Mouse (Mus musculus): Measurements from ENCODE around the gene Cd9.

DNA sequence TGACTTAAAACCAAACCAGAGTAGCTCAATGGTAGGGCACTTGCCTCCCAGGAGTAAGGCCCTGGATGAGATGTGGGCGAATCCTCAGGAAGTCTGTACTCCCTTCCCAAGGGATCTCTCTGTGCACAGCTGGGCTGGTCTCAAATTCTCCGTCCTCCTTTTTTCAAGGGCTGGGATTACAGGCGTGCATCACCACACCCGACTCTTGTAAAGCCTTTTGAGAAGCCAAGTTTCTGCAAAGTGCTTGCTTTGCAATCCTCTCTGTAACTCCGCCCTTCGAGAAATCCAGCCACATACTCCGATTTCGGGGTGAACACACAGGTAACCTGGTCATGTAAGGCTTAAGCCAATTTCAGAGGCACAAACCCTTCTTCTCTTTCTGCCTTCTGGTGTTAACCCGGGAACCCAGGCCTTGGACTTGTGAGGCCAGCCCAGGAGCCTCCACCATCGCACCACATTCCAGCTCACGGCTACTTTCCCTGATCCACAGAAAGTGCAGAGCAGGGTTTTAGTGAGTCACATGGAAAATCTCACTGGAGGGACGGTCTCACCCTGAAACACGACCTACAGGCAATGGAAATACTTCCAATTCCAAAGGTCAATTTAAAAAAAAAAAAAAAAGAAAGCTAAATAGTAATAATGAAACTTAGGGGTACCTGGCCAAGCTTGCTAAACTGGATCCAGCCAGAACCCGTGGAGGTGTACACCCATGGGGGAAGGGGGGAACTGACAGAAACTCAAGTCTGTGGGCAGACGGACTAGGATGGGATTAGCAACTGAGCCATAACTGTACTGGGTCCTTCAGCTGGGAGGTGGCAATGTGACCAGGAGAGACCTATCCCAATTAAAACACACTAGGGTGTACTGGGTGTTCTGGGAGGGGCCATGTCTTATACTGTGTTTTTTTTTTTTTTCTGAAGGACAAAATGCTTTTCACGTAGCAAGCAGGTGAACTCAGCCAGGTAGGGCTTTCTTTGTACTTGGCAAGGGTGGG lies 16.2 kb downstream of the Cd9 start:
- TF ChIP-seq KAT2A (IDR thresholded peaks at IDR 0.05; ENCODE audit: insufficient replicate concordance, low read length) (no peak), TCF12 (IDR thresholded peaks at IDR 0.05; ENCODE audit: low read depth, low read length) (no peak), CHD2 (IDR thresholded peaks at IDR 0.05; ENCODE audit: low read length) (no peak), MXI1 (IDR thresholded peaks at IDR 0.05; ENCODE audit: low read depth, low read length) (no peak), CTCF (conservative IDR thresholded peaks at IDR 0.05 in 1 of 2, IDR thresholded peaks at IDR 0.05 in 1 of 2; ENCODE audit: low read depth in 2 of 2, low read length in 2 of 2) (no peak), ZKSCAN1 (IDR thresholded peaks at IDR 0.05; ENCODE audit: borderline replicate concordance, low read depth, low read length) (no peak), JUN (IDR thresholded peaks at IDR 0.05; ENCODE audit: insufficient read depth, low read depth, low read length) (no peak), RAD21 (IDR thresholded peaks at IDR 0.05; ENCODE audit: low read depth, low read length) (no peak)

Data from CH12.LX (cell line).